Mouse (Mus musculus) MEL (cell line): ENCODE measurements around the gene Tmem115.

Experiments used
- CTCF ChIP-seq, 3 experiments: IDR thresholded peaks in 2 of 3; conservative IDR thresholded peaks in 1 of 3; 2 replicates each; pipeline ENCODE4 v1.5.1; 2011 to 2012; ENCODE audit warnings: low read length in 3 of 3, low read depth in 2 of 3, mild to moderate bottlenecking in 2 of 3, improper control_type of control experiment in 1 of 3, inconsistent platforms in 1 of 3, mixed read lengths in 1 of 3, moderate library complexity in 1 of 3; ENCODE audit not compliant: control insufficient read depth in 1 of 3, insufficient read depth in 1 of 3, poor library complexity in 1 of 3, severe bottlenecking in 1 of 3
- EP300 ChIP-seq, 2 experiments: IDR thresholded peaks; 2 replicates each; pipeline ENCODE4 v1.6.1; 2011; ENCODE audit warnings: improper control_type of control experiment in 2 of 2, low read length in 2 of 2, low read depth in 1 of 2, mild to moderate bottlenecking in 1 of 2
- HCFC1 ChIP-seq: IDR thresholded peaks from 2 replicates; pipeline ENCODE4 v1.6.1; 2012; ENCODE audit warnings: low read depth, mild to moderate bottlenecking, inconsistent platforms, low read length, improper control_type of control experiment, moderate library complexity
- ZKSCAN1 ChIP-seq: IDR thresholded peaks from 2 replicates; pipeline ENCODE4 v1.6.1; 2012; ENCODE audit warnings: low read depth, mild to moderate bottlenecking, inconsistent platforms, low read length, improper control_type of control experiment, moderate library complexity

GRCm38 (mm10) chr9:107572327-107572662 lies 38.5 kb downstream of the Tmem115 start:
- no peak for TF ChIP-seq EP300 (IDR thresholded peaks at IDR 0.05; ENCODE audit: low read depth in 1 of 2, low read length in 2 of 2)
- no peak for TF ChIP-seq HCFC1
- no peak for TF ChIP-seq ZKSCAN1
- no peak for TF ChIP-seq CTCF (IDR thresholded peaks at IDR 0.05 in 2 of 3, conservative IDR thresholded peaks at IDR 0.05 in 1 of 3; ENCODE audit: control insufficient read depth in 1 of 3, insufficient read depth in 1 of 3, low read depth in 2 of 3, low read length in 3 of 3, poor library complexity in 1 of 3, severe bottlenecking in 1 of 3)
